Mouse (Mus musculus): ENCODE measurements around the gene Olfr610. TPM values are rescaled to one million over a fixed set of nuclear protein-coding genes. Genes with fewer than 3 reads are reported as not detected.
"Not testable (repeated sequence)": the region's sequence is repeated elsewhere in the genome, so short reads cannot be mapped to it uniquely, and the experiment has no call there.

The Olfr610 gene
- not detected in 2 replicates for polyA plus RNA-seq (2012)

DNA sequence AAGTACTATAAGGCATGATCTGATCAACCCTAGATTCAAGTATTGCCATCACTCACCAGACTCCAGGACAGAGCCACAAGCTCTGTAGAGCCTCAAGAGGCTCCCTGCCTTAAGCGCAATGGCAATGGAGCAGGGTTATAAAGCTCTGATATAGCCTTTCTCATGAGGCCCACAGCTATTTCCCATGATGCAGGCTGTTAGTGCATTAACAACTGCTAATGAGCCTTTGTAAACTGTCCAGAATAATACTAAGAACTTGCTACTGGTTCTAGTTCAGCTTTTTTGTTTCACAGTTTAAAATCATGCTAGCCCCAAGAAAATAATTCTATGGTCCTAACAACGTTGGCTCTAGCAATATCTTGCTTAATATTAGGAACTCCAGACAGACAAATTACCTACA lies at the start of gene Olfr610:
TSS of gene Olfr610 (minus strand) at position 101 of the 400 bp plus-strand sequence.
- no peak for TF ChIP-seq GATA1 (IDR thresholded peaks at IDR 0.05; ENCODE audit: low read length)

GRCm38 (mm10) chr7:103555779-103556178 lies 43.9 kb upstream of the Olfr610 start, which contains the start of gene Olfr615:
TSS of gene Olfr615 (plus strand) at chr7:103556079.
- TF ChIP-seq GATA1 (IDR thresholded peaks at IDR 0.05; ENCODE audit: low read length), result no peak

- TF ChIP-seq GATA1 (IDR thresholded peaks at IDR 0.05; ENCODE audit: low read length), result no peak
These were observed 35.9 kb upstream of the Olfr610 start, which contains the start of gene Olfr613 for GRCm38 (mm10) chr7:103547774-103548173. TSS of gene Olfr613 (plus strand) at chr7:103548074.

DNA sequence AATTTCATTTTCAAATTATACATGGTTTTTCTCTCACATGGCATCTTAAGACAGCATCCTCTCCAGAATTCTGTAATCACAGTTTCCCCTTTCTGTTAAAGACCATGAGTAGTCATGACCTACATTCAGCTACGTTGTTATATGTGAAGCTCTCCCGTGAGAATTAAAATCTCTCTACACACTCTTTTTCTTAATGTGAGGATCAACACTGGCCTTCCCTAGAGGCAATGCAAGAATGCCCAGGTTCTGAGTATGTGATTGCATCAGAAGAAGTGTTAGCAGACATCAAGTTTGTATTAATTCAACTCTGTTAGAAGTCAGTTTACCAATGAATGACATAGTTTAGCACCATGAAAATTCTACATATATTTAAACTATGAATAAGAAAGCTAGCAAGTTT lies 30.7 kb upstream of the Olfr610 start, which contains the start of gene Olfr612:
TSS of gene Olfr612 (minus strand) at position 101 of the 400 bp plus-strand sequence.
- not testable (repeated sequence) for TF ChIP-seq GATA1 (IDR thresholded peaks at IDR 0.05; ENCODE audit: low read length)

DNA sequence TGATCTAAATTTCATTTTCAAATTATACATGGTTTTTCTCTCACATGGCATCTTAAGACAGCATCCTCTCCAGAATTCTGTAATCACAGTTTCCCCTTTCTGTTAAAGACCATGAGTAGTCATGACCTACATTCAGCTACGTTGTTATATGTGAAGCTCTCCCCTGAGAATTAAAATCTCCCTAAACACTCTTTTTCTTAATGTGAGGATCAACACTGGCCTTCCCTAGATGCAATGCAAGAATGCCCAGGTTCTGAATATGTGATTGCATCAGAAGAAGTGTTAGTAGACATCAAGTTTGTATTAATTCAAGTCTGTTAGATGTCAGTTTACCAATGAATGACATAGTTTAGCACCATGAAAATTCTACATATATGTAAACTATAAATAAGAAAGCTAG lies 8.8 kb upstream of the Olfr610 start, which contains the start of gene Olfr611:
TSS of gene Olfr611 (minus strand) at position 101 of the 400 bp plus-strand sequence.
- TF ChIP-seq GATA1 (IDR thresholded peaks at IDR 0.05; ENCODE audit: low read length), result not testable (repeated sequence)

GRCm38 (mm10) chr7:103497962-103498361 lies 14.0 kb downstream of the Olfr610 start, which contains the start of gene Olfr609:
TSS of gene Olfr609 (minus strand) at chr7:103498062.
- no peak for TF ChIP-seq GATA1 (IDR thresholded peaks at IDR 0.05; ENCODE audit: low read length)

DNA sequence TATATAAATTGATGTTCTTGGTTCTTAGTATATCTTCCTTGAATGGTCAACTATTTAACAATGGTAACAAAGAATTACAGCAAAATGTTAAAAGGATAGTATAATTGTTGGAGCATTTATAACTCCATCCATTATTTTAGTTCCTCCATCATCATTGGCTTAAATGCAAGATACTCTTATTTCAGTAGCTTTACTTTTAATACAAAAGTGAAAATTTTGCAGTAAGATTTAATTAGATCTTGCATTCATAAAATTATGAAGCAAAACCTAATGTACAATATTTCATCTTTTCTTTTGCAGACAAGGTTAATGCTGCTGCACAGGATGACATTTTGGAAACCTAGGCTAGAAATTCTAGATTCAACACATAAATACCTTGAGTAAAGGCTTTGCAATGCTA lies 42.3 kb downstream of the Olfr610 start, which contains the start of gene Olfr608:
TSS of gene Olfr608 (plus strand) at position 301 of the 400 bp plus-strand sequence.
- no peak for TF ChIP-seq GATA1 (IDR thresholded peaks at IDR 0.05; ENCODE audit: low read length)

DNA sequence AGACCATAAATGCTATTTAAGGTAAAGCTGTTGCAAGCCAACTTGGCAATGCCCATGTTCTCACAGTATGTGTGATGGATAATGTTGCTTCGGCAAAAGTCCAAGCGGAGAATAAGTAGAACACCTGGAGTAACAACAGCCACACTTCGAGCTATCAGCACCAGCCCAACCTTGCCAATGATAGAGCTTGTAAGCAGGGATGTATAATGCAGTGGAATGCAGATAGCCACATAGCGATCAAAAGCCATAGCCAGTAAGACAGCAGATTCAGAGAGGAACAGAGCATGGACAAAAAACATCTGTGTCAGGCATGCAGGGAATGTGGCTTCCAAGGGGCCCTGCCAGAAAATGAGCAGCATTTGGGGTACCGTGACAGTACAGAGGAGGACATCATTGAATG lies 51.3 kb downstream of the Olfr610 start:
- TF ChIP-seq GATA1 (IDR thresholded peaks at IDR 0.05; ENCODE audit: low read length), result no peak

Other genes starting within 250 kb of the Olfr610 start
- not detected in 2 replicates for gene Olfr596, start 206.5 kb downstream of the Olfr610 start, polyA plus RNA-seq (2012)
- not detected in 2 replicates for gene Olfr597, start 195.8 kb downstream of the Olfr610 start, polyA plus RNA-seq (2012)
- not detected in 2 replicates for gene Olfr598, start 188.6 kb downstream of the Olfr610 start, polyA plus RNA-seq (2012)
- not detected in 2 replicates for gene Olfr599, start 176.2 kb downstream of the Olfr610 start, polyA plus RNA-seq (2012)
- not detected in 2 replicates for gene Olfr600, start 162.5 kb downstream of the Olfr610 start, polyA plus RNA-seq (2012)
- gene Olfr601, start 149.5 kb downstream of the Olfr610 start, polyA plus RNA-seq (2012), result not detected in 2 replicates
- not detected in 2 replicates for gene Olfr603, start 125.9 kb downstream of the Olfr610 start, polyA plus RNA-seq (2012)
- not detected in 2 replicates for gene Usp17lc, start 97.0 kb downstream of the Olfr610 start, polyA plus RNA-seq (2012)
- not detected in 2 replicates for gene Olfr605, start 66.7 kb downstream of the Olfr610 start, polyA plus RNA-seq (2012)
- not detected in 2 replicates for gene Olfr606, start 63.1 kb downstream of the Olfr610 start, polyA plus RNA-seq (2012)
- gene Olfr607, start 48.0 kb downstream of the Olfr610 start, polyA plus RNA-seq (2012), result not detected in 2 replicates
- not detected in 2 replicates for gene Olfr608, start 42.2 kb downstream of the Olfr610 start, polyA plus RNA-seq (2012)
- gene Olfr609, start 14.1 kb downstream of the Olfr610 start, polyA plus RNA-seq (2012), result not detected in 2 replicates
- gene Olfr611, start 8.7 kb upstream of the Olfr610 start, polyA plus RNA-seq (2012), result not detected in 2 replicates
- gene Olfr612, start 30.6 kb upstream of the Olfr610 start, polyA plus RNA-seq (2012), result not detected in 2 replicates
- not detected in 2 replicates for gene Olfr613, start 36.0 kb upstream of the Olfr610 start, polyA plus RNA-seq (2012)
- not detected in 2 replicates for gene Olfr615, start 44.0 kb upstream of the Olfr610 start, polyA plus RNA-seq (2012)
- gene Olfr616, start 57.0 kb upstream of the Olfr610 start, polyA plus RNA-seq (2012), result not detected in 2 replicates
- not detected in 2 replicates for gene Olfr617, start 60.9 kb upstream of the Olfr610 start, polyA plus RNA-seq (2012)
- gene Olfr618, start 78.0 kb upstream of the Olfr610 start, polyA plus RNA-seq (2012), result not detected in 2 replicates
- not detected in 2 replicates for gene Olfr619, start 88.5 kb upstream of the Olfr610 start, polyA plus RNA-seq (2012)
- not detected in 2 replicates for gene Olfr620, start 100.4 kb upstream of the Olfr610 start, polyA plus RNA-seq (2012)
- gene Olfr622, start 130.6 kb upstream of the Olfr610 start, polyA plus RNA-seq (2012), result not detected in 2 replicates
- gene Olfr623, start 151.6 kb upstream of the Olfr610 start, polyA plus RNA-seq (2012), result not detected in 2 replicates
- gene Olfr624, start 159.1 kb upstream of the Olfr610 start, polyA plus RNA-seq (2012), result not detected in 2 replicates
- gene Olfr625-ps1, start 170.6 kb upstream of the Olfr610 start, polyA plus RNA-seq (2012), result not detected in 2 replicates
- gene Olfr243, start 202.5 kb upstream of the Olfr610 start, polyA plus RNA-seq (2012), result not detected in 2 replicates
- gene Olfr628, start 218.3 kb upstream of the Olfr610 start, polyA plus RNA-seq (2012), result not detected in 2 replicates
- not detected in 2 replicates for gene Olfr629, start 232.8 kb upstream of the Olfr610 start, polyA plus RNA-seq (2012)
- not detected in 2 replicates for gene Olfr630, start 245.2 kb upstream of the Olfr610 start, polyA plus RNA-seq (2012)